Mouse (Mus musculus): ENCODE measurements around the gene Sox6.

DNA sequence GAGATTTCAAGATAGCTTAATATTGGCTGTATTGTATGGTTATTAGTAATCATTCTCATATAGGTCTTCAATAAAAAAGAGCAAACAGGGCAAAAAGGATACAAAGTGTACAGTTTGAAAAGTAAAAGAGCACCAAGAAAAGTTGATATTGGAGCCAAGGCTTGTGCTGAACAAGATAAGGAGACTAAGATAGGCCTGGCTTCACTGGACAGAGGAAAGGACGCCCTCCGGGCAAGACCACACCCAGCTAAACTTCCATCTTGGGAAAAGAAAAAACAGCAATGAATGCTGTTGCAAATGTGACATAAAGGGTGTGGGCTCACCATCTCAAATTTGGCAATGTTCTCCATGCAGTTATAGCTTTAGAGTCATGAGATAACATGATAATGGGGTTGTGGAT, 165.7 kb downstream of the Sox6 start:
- TF ChIP-seq POLR2A (IDR thresholded peaks at IDR 0.05; ENCODE audit: borderline replicate concordance, low read depth, low read length) = no peak
- no peak for TF ChIP-seq CTCF (IDR thresholded peaks at IDR 0.05; ENCODE audit: low read depth, low read length)
